Mouse (Mus musculus) forebrain, postnatal 0 days (tissue): Measurements from ENCODE around the gene Pbx1. TPM values are rescaled to one million over a fixed set of nuclear protein-coding genes. Genes with fewer than 3 reads are reported as not detected.

Source experiments
- ATAC-seq: fragments of 200-750 bp; cut with Nextera tagmentation; 2 replicates; pipeline ENCODE4 v1.8.0; 2017; ENCODE audit warnings: mild to moderate bottlenecking, moderate library complexity
- DNase-seq: peaks from one replicate; pipeline ENCODE4 v3.0.0-alpha.2; 2015
- H3K27ac ChIP-seq: fragments of 300-500 bp; sonication (generic); 2 replicates; pipeline ENCODE4 v1.5.1; 2014; ENCODE audit warnings: low read depth, mild to moderate bottlenecking, antibody characterized with exemption, low read length, moderate library complexity, mixed read lengths
- H3K27me3 ChIP-seq: fragments of 300-500 bp; sonication (generic); 2 replicates; pipeline ENCODE4 v1.6.1; 2014; ENCODE audit warnings: mild to moderate bottlenecking, low read length, mixed read lengths; ENCODE audit not compliant: insufficient read depth
- H3K36me3 ChIP-seq: fragments of 300-500 bp; sonication (generic); 2 replicates; pipeline ENCODE4 v1.6.1; 2014; ENCODE audit warnings: mild to moderate bottlenecking, moderate library complexity; ENCODE audit not compliant: insufficient read depth
- H3K4me1 ChIP-seq: fragments of 300-500 bp; sonication (generic); 2 replicates; pipeline ENCODE4 v1.6.1; 2014; ENCODE audit warnings: antibody characterized with exemption; ENCODE audit not compliant: insufficient read depth
- H3K4me2 ChIP-seq: fragments of 300-500 bp; sonication (generic); 2 replicates; pipeline ENCODE4 v1.6.1; 2014; ENCODE audit warnings: low read depth, mild to moderate bottlenecking, moderate library complexity
- H3K4me3 ChIP-seq: fragments of 300-500 bp; sonication (generic); 2 replicates; pipeline ENCODE4 v1.5.1; 2014; ENCODE audit warnings: low read depth, low read length, mixed read lengths
- H3K9ac ChIP-seq: fragments of 300-500 bp; sonication (generic); 2 replicates; pipeline ENCODE4 v1.6.1; 2014; ENCODE audit warnings: mild to moderate bottlenecking
- H3K9me3 ChIP-seq: fragments of 300-500 bp; sonication (generic); 2 replicates; pipeline ENCODE4 v1.6.1; 2016; ENCODE audit warnings: low read length
- CTCF ChIP-seq: sonication (generic); IDR thresholded peaks from 2 replicates; pipeline ENCODE4 v1.5.1; 2016; ENCODE audit warnings: antibody characterized with exemption, control low read depth, low read depth
- WGBS: fragments of 180-500 bp; shearing (Covaris S2); extraction: QIAGEN DNeasy Blood & Tissue Kit; methylation state at CpG from one replicate; pipeline ENCODE4 v1.1.7; 2014; 5-methylcytosine and 5-hydroxymethylcytosine counted together
- polyA plus RNA-seq: library from polyadenylated mRNA; unstranded; fragments of >200 nt; fragmentation: Nextera tagmentation; extraction: Ambion mirVana; gene quantifications from 2 replicates; pipeline ENCODE4 v1.2.1, GENCODE M21; 2015
- total RNA-seq: library from RNA; depleted of rRNA; stranded (reverse); fragments of >200 nt; gene quantifications from 2 replicates; pipeline ENCODE4 v1.2.3, GENCODE M21; 2014

The Pbx1 gene
- total and polyA plus RNA-seq, 2 experiments from 2014 or later = 60.5 to 95.9 TPM

- DNase-seq (no peak), ATAC-seq (no peak)
- Histone ChIP-seq H3K36me3 (no peaks in the 10 kb centered on the region), H3K4me1 (0 out of 2 replicates have a peak, but pooled peaks cover 7% of the 10 kb centered on the region), H3K9me3 (no peaks in the 10 kb centered on the region), H3K27ac (no peak overlapping the region), H3K9ac (no peak overlapping the region), H3K4me2 (no peak overlapping the region), H3K4me3 (no peak overlapping the region), H3K27me3 (no peaks in the 10 kb centered on the region)
- no peak for TF ChIP-seq CTCF
- 46% methylated on average over 6 of the region's 6 CpGs for WGBS
These were observed 40.6 kb upstream of the Pbx1 start for GRCm38 (mm10) chr1:168472545-168473254.

GRCm38 (mm10) chr1:168459426-168459825 is 27.4 kb upstream of the Pbx1 start:
- H3K36me3 ChIP-seq = no peaks in the 10 kb centered on the region
- no peak for ATAC-seq
- H3K9me3 ChIP-seq = no peaks in the 10 kb centered on the region
- no peaks in the 10 kb centered on the region for H3K27me3 ChIP-seq
- H3K27ac ChIP-seq = no peak overlapping the region
- no peak for TF ChIP-seq CTCF
- H3K4me2 ChIP-seq = no peak overlapping the region
- no peak overlapping the region for H3K9ac ChIP-seq
- no peak for DNase-seq
- peaks cover 3% of the 10 kb centered on the region; the same call in 1 of the 2 replicates for H3K4me1 ChIP-seq
- no peak overlapping the region for H3K4me3 ChIP-seq
- WGBS = 98% methylated on average over 1 of the region's 1 CpGs

GRCm38 (mm10) chr1:168457191-168457747 is 25.2 kb upstream of the Pbx1 start:
- Histone ChIP-seq H3K9ac (no peak overlapping the region), H3K4me1 (peaks cover 3% of the 10 kb centered on the region; the same call in 1 of the 2 replicates), H3K4me3 (no peak overlapping the region), H3K27me3 (no peaks in the 10 kb centered on the region), H3K9me3 (no peaks in the 10 kb centered on the region), H3K4me2 (no peak overlapping the region), H3K27ac (no peak overlapping the region), H3K36me3 (no peaks in the 10 kb centered on the region)
- peak; percentile 36; the same call in 1 of the 2 replicates for ATAC-seq
- WGBS = 38% methylated on average over 7 of the region's 7 CpGs
- no peak for DNase-seq
- no peak; the same call in 1 of the 2 replicates for TF ChIP-seq CTCF

- Histone ChIP-seq H3K9me3 (no peaks in the 10 kb centered on the region), H3K4me1 (peaks cover 3% of the 10 kb centered on the region; the same call in 1 of the 2 replicates)
These were observed 23.1 kb upstream of the Pbx1 start for GRCm38 (mm10) chr1:168455178-168455577.

GRCm38 (mm10) chr1:168433671-168434070 is 1.6 kb upstream of the Pbx1 start:
- Histone ChIP-seq H3K4me1 (no peaks in the 10 kb centered on the region), H3K36me3 (no peaks in the 10 kb centered on the region), H3K9me3 (no peaks in the 10 kb centered on the region), H3K4me3 (no peak overlapping the region), H3K9ac (no peak overlapping the region), H3K27ac (no peak overlapping the region), H3K27me3 (no peaks in the 10 kb centered on the region), H3K4me2 (no peak overlapping the region)
- DNase-seq (no peak), ATAC-seq (no peak)
- no peak for TF ChIP-seq CTCF
- WGBS = 96% methylated on average over 3 of the region's 3 CpGs

More at GRCm38 (mm10) chr1:168455178-168455577, 23.1 kb upstream of the Pbx1 start:
- H3K27me3 ChIP-seq = no peaks in the 10 kb centered on the region
- H3K27ac ChIP-seq = no peak overlapping the region
- TF ChIP-seq CTCF = no peak
- H3K4me2 ChIP-seq = no peak overlapping the region
- no peaks in the 10 kb centered on the region for H3K36me3 ChIP-seq
- 82% methylated on average over 8 of the region's 8 CpGs for WGBS
- H3K4me3 ChIP-seq = no peak overlapping the region
- no peak overlapping the region for H3K9ac ChIP-seq
- ATAC-seq (no peak), DNase-seq (no peak)

GRCm38 (mm10) chr1:168432281-168432725 is 233 bp upstream of the Pbx1 start:
- Histone ChIP-seq H3K9me3 (no peaks in the 10 kb centered on the region), H3K9ac (peak overlapping the region; percentile 11; the same call in 1 of the 2 replicates), H3K4me2 (peak overlapping the region; percentile 47), H3K36me3 (no peaks in the 10 kb centered on the region), H3K4me3 (peak overlapping the region; percentile 77), H3K27ac (no peak overlapping the region; the same call in 1 of the 2 replicates), H3K4me1 (no peaks in the 10 kb centered on the region), H3K27me3 (no peaks in the 10 kb centered on the region)
- DNase-seq (peak; percentile 98), ATAC-seq (peak; percentile 98)
- 2% methylated on average over 21 of the region's 22 CpGs for WGBS
- no peak for TF ChIP-seq CTCF

- Histone ChIP-seq H3K9me3 (no peaks in the 10 kb centered on the region), H3K27ac (peak overlapping the region; percentile 97), H3K4me2 (peak overlapping the region; percentile 73), H3K4me3 (peak overlapping the region; percentile 77), H3K36me3 (no peaks in the 10 kb centered on the region), H3K27me3 (no peaks in the 10 kb centered on the region), H3K9ac (peak overlapping the region; percentile 99), H3K4me1 (no peaks in the 10 kb centered on the region)
- 1% methylated on average over 14 of the region's 14 CpGs for WGBS
- TF ChIP-seq CTCF = no peak
- no peak for DNase-seq
- ATAC-seq = peak; percentile 88
These were observed 299 bp downstream of the Pbx1 start for GRCm38 (mm10) chr1:168431711-168432231.
